Mouse (Mus musculus): Measurements from ENCODE around the gene Sv2a. TPM values are rescaled to one million over a fixed set of nuclear protein-coding genes. Genes with fewer than 3 reads are reported as not detected.

Sv2a gene
- polyA plus RNA-seq (2015; fragmentation: Nextera tagmentation; extraction: Ambion mirVana): 72.2 and 78.5 TPM in 2 replicates

DNA sequence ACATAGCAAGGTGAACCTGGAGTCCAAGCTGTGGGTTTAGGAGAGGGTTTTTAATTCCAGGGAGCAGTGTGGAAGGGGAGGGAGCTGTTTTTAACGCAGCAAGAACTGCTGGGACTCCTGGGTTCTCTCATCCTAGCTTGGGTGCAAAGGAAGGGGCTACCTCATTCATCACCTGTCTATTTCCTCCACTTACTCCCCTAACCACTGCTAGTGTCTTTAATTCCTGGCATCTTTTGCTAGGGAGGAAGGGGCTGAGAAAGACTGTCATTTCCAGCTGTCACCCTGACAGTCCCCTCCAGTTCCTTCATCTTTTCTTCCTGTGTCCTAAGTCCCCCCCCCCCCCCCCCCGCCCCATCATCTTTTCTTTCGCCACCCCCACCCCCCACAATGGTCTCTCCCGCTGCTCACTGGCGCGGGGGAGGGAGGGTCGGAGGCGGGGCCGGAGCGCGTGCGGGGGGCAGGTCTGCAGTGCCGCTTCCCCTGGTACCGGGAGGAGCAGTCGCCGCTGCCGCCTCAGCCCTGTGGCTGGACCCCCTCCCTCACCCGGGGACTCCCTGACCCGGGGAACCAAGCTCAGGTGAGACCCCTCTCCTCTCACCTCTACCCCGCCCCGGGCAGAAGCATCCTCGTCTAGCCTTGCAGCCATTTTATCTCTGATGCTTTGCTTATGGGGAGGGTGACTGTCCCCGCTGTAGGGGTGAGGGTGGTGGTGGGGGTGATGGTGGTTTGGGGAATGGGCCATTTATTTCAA lies at the start of gene Sv2a:
Gene Sv2a, plus strand, starts transcription at position 425 of the 751 bp plus-strand sequence.
- Histone ChIP-seq H3K9ac (peak within 1 kb of the TSS; percentile 89), H3K27ac (replicated peaks) (peak within 1 kb of the TSS; percentile 89), H3K36me3 (peaks cover 42% of the 10 kb centered on the region), H3K4me1 (replicated peaks) (peaks cover 41% of the 10 kb centered on the region), H3K27me3 (no peaks in the 10 kb centered on the region), H3K4me2 (peak within 1 kb of the TSS; percentile 73), H3K9me3 (no peaks in the 10 kb centered on the region), H3K4me3 (peak within 1 kb of the TSS; percentile 67)
- 1% methylated on average over 13 of the region's 23 CpGs for WGBS
- ATAC-seq (ENCODE audit: low read depth): peak; percentile 77

DNA sequence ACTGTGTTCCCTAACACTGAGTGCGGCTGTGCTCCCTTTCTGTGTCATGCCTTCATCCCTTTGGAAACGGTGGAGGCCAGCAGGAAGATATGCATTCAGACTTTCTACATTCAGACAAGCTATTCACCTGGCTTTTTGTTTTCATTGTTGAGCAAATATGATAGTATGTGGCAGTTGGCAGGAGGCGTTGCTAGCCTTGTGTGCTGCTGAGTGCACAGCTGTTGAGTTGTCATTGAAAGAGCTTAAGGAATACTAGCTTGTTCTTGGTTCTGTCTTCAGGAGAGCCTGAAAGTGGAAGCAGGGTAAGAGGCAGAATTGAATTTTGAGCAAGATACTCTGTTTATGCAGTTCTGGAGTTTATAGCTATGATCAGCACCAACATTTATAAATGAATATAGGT lies 48.5 kb upstream of the Sv2a start:
- Histone ChIP-seq H3K4me3 (no peak overlapping the region), H3K9me3 (no peaks in the 10 kb centered on the region), H3K9ac (no peak overlapping the region), H3K4me1 (replicated peaks) (no peaks in the 10 kb centered on the region), H3K27ac (replicated peaks) (no peak overlapping the region), H3K4me2 (no peak overlapping the region), H3K27me3 (no peaks in the 10 kb centered on the region), H3K36me3 (0 out of 2 replicates have a peak, but pooled peaks cover 1% of the 10 kb centered on the region)
- ATAC-seq (ENCODE audit: low read depth): no peak
- WGBS: 91% methylated on average over 3 of the region's 3 CpGs

DNA sequence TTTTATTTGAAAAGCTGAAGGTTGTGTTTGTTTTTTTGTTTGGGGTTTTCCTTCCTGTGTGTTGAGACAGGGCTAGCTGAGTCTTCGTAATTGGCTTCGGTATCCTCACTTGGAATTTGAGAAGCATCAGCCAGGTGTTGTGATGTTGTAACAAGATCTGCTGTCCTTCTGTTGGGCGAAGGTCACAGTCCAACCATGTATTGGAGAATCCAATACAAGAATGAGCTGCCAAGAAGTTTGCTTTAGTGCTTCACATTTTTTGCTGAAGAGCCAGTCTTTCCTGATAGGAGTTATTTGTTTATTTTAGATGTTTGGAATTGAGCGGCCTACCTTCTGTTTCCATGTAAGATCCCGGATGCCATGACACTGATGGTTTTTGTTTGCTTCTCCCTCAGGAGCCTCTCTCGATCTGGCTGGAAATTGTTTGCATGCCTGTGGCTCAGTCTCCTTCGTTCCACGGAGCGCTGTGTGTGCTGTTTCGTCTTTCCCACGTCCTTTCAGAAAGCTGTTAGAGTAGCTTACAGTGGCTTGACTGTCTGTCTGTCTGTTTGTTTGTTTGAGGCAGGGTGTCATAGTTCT lies 47.5 kb upstream of the Sv2a start:
- H3K9ac ChIP-seq: no peak overlapping the region
- H3K36me3 ChIP-seq: 0 out of 2 replicates have a peak, but pooled peaks cover 3% of the 10 kb centered on the region
- no peaks in the 10 kb centered on the region for H3K9me3 ChIP-seq
- H3K4me2 ChIP-seq: no peak overlapping the region
- no peak overlapping the region for H3K27ac ChIP-seq (replicated peaks)
- 79% methylated on average over 11 of the region's 11 CpGs for WGBS
- no peak overlapping the region for H3K4me3 ChIP-seq
- no peaks in the 10 kb centered on the region for H3K4me1 ChIP-seq (replicated peaks)
- H3K27me3 ChIP-seq: no peaks in the 10 kb centered on the region
- no peak for ATAC-seq (ENCODE audit: low read depth)

DNA sequence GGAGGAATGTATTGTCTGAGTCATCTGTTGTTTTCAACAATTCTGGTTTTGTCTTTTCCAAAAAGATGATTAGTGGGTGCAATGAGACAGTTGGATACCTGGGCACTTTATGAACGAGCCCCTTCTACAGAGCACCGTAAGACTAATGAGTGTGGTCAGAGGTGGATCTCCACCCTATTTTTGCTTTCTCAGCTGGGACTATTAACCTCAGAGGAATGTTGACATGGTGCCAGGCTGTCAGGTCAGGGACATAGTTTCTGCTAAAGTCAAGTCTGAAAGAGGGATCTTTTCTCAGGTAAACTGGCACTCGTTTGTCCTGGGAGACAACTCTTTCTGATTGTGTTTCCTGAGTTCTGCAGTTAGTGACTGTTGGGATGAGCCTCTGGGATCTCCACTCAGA lies 45.9 kb upstream of the Sv2a start:
- WGBS: 85% methylated on average over 3 of the region's 3 CpGs
- Histone ChIP-seq H3K4me2 (no peak overlapping the region), H3K4me1 (replicated peaks) (no peaks in the 10 kb centered on the region), H3K27me3 (no peaks in the 10 kb centered on the region), H3K4me3 (no peak overlapping the region), H3K9ac (no peak overlapping the region), H3K27ac (replicated peaks) (no peak overlapping the region), H3K36me3 (peaks cover 7% of the 10 kb centered on the region; the same call in 1 of the 2 replicates), H3K9me3 (no peaks in the 10 kb centered on the region)
- no peak for ATAC-seq (ENCODE audit: low read depth)

DNA sequence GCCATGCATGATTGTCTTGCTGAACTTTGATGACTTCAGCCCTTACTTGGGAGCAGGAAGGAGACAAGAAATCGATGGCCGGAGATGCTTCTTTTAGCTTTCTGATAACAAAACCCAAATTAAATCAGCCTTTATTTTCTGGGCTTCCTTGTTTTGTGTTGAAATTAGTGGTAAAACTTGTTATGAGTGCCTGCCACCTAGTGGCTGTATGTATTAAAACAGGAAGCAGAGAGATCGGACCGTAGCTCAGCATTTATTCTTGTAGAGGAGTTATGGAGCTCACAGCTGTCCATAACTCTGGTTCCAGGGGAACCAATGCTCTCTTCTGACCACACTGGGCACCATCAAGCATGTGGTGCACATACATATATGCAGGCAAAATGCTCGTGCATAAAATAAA lies 33.0 kb upstream of the Sv2a start:
- Histone ChIP-seq H3K27me3 (no peaks in the 10 kb centered on the region), H3K4me2 (no peak overlapping the region), H3K4me1 (replicated peaks) (no peaks in the 10 kb centered on the region), H3K9ac (0 out of 2 replicates have a peak overlapping the region, but pooled peaks have one; percentile 34), H3K36me3 (peaks cover 54% of the 10 kb centered on the region), H3K4me3 (no peak overlapping the region), H3K9me3 (no peaks in the 10 kb centered on the region), H3K27ac (replicated peaks) (0 out of 2 replicates have a peak overlapping the region, but pooled peaks have one; percentile 23)
- 18% methylated on average over 5 of the region's 5 CpGs for WGBS
- ATAC-seq (ENCODE audit: low read depth): 0 out of 2 replicates have a peak, but pooled peaks have one; percentile 40

DNA sequence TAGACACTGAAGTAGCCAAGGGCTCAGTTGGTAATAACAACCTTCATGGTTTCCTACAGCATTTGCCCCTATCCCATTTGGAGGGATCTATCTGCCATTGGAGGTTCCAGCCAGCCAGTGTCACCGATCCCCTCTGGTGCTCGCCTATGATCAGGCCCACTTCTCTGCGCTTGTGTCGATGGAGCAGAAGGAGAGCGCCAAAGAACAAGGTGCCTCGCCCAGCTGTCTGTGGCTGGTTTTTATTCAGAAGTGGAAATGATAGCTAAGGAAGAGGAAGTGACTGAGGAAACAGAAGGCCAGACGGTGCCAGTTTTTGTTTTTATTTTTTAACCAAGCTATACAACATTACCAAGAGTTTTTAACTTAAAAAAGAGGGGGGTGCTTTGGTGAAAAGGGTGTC lies 29.1 kb upstream of the Sv2a start:
- 93% methylated on average over 7 of the region's 7 CpGs for WGBS
- no peaks in the 10 kb centered on the region for H3K9me3 ChIP-seq
- no peaks in the 10 kb centered on the region for H3K27me3 ChIP-seq
- H3K27ac ChIP-seq (replicated peaks): no peak overlapping the region
- no peak for ATAC-seq (ENCODE audit: low read depth)
- H3K36me3 ChIP-seq: peaks cover 60% of the 10 kb centered on the region
- no peak overlapping the region for H3K9ac ChIP-seq
- H3K4me1 ChIP-seq (replicated peaks): no peaks in the 10 kb centered on the region
- H3K4me2 ChIP-seq: no peak overlapping the region
- H3K4me3 ChIP-seq: no peak overlapping the region

GRCm38 (mm10) chr3:96152611-96153010 lies 28.3 kb upstream of the Sv2a start:
- WGBS: 90% methylated on average over 5 of the region's 5 CpGs
- H3K9me3 ChIP-seq: no peaks in the 10 kb centered on the region
- H3K9ac ChIP-seq: no peak overlapping the region
- ATAC-seq (ENCODE audit: low read depth): no peak
- H3K4me1 ChIP-seq (replicated peaks): no peaks in the 10 kb centered on the region
- H3K4me3 ChIP-seq: no peak overlapping the region
- H3K36me3 ChIP-seq: peaks cover 60% of the 10 kb centered on the region
- H3K27ac ChIP-seq (replicated peaks): no peak overlapping the region
- no peak overlapping the region for H3K4me2 ChIP-seq
- no peaks in the 10 kb centered on the region for H3K27me3 ChIP-seq

DNA sequence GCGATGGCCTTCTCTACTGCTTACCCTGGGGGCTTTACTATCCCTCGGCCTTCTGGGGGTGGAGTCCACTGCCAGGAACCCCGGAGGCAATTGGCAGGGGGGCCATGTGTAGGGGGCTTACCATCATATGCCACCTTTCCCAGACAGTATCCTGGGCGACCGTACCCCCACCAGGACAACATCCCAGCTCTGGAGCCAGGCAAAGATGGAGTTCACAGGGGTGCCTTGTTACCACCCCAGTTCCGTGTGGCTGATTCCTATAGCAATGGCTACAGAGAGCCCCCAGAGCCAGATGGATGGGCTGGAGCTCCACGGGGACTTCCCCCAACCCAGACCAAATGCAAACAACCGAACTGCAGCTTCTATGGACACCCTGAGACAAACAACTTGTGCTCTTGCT lies 25.4 kb upstream of the Sv2a start:
- peaks cover 56% of the 10 kb centered on the region for H3K36me3 ChIP-seq
- H3K27ac ChIP-seq (replicated peaks): no peak overlapping the region
- 86% methylated on average over 8 of the region's 8 CpGs for WGBS

GRCm38 (mm10) chr3:96159820-96160219 lies 21.1 kb upstream of the Sv2a start:
- Histone ChIP-seq H3K4me1 (replicated peaks) (peaks cover 25% of the 10 kb centered on the region), H3K4me2 (no peak overlapping the region), H3K36me3 (peaks cover 12% of the 10 kb centered on the region), H3K4me3 (no peak overlapping the region), H3K9ac (no peak overlapping the region), H3K27me3 (no peaks in the 10 kb centered on the region), H3K27ac (replicated peaks) (no peak overlapping the region), H3K9me3 (no peaks in the 10 kb centered on the region)
- ATAC-seq (ENCODE audit: low read depth): no peak
- WGBS: 77% methylated on average over 4 of the region's 4 CpGs

More for the DNA sequence above, 25.4 kb upstream of the Sv2a start:
- no peak overlapping the region for H3K9ac ChIP-seq
- no peaks in the 10 kb centered on the region for H3K9me3 ChIP-seq
- H3K4me2 ChIP-seq: no peak overlapping the region
- no peak overlapping the region for H3K4me3 ChIP-seq
- H3K4me1 ChIP-seq (replicated peaks): peaks cover 3% of the 10 kb centered on the region
- no peaks in the 10 kb centered on the region for H3K27me3 ChIP-seq
- no peak for ATAC-seq (ENCODE audit: low read depth)

DNA sequence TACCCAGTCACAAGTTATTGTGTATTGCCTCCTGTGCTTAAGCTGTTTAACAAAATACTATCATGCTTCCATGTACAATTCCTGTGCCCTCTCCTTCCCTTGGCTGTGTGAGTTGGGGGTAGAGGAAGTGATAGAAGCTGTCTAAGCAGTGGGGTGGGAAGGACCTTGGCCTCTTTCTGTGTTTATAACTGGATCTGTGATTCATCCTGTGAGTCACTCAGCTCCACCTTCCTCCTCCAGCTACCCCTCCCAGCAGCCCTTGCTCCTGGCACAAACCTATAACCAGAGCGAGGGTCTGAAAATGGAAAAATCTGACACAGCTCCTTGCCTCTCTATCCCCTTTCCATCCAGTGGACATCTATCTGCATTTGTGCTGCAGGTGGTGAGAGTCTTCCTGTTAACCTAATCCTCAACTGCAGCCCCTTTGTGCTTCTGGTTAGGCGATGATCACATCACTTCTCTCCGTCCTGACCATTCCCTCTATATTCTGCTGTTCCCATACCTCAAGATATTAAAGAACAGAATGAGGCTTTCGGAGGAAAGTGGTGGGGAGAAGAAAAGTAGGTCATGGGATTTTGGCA lies 20.6 kb upstream of the Sv2a start:
- no peaks in the 10 kb centered on the region for H3K27me3 ChIP-seq
- H3K36me3 ChIP-seq: peaks cover 7% of the 10 kb centered on the region
- H3K4me2 ChIP-seq: peak overlapping the region; percentile 78
- no peak overlapping the region for H3K27ac ChIP-seq (replicated peaks)
- ATAC-seq (ENCODE audit: low read depth): no peak
- H3K4me1 ChIP-seq (replicated peaks): peaks cover 25% of the 10 kb centered on the region
- no peak overlapping the region for H3K4me3 ChIP-seq
- 66% methylated on average over 4 of the region's 4 CpGs for WGBS
- H3K9me3 ChIP-seq: no peaks in the 10 kb centered on the region
- H3K9ac ChIP-seq: 0 out of 2 replicates have a peak overlapping the region, but pooled peaks have one; percentile 72

- no peaks in the 10 kb centered on the region for H3K9me3 ChIP-seq
- 0 out of 2 replicates have a peak overlapping the region, but pooled peaks have one; percentile 7 for H3K27ac ChIP-seq (replicated peaks)
- peak overlapping the region; percentile 44 for H3K4me3 ChIP-seq
- ATAC-seq (ENCODE audit: low read depth): peak; percentile 63
- peaks cover 25% of the 10 kb centered on the region for H3K4me1 ChIP-seq (replicated peaks)
- no peaks in the 10 kb centered on the region for H3K27me3 ChIP-seq
- peak overlapping the region; percentile 72 for H3K9ac ChIP-seq
- peak overlapping the region; percentile 78 for H3K4me2 ChIP-seq
- 3% methylated on average over 12 of the region's 12 CpGs for WGBS
- peaks cover under 1% of the 10 kb centered on the region for H3K36me3 ChIP-seq
Measured at GRCm38 (mm10) chr3:96160803-96161516, 20.0 kb upstream of the Sv2a start.

All from neural tube, embryonic 13.5 days (tissue).